Mouse (Mus musculus) small intestine, adult 2 months (tissue): ENCODE data around the gene Homer2.

Source experiments
- CTCF ChIP-seq: fragments of 200-500 bp; IDR thresholded peaks from 2 replicates; pipeline ENCODE4 v1.5.1; 2012; ENCODE audit warnings: low read depth, mild to moderate bottlenecking, control low read depth, inconsistent platforms, low read length, moderate library complexity, mixed read lengths; ENCODE audit not compliant: insufficient replicate concordance, insufficient read length; ENCODE audit errors: extremely low read depth
- POLR2A ChIP-seq: fragments of 200-500 bp; IDR thresholded peaks from 2 replicates; pipeline ENCODE4 v1.6.1; 2012; ENCODE audit warnings: low read depth, mild to moderate bottlenecking, control low read depth, inconsistent platforms, low read length, moderate library complexity

DNA sequence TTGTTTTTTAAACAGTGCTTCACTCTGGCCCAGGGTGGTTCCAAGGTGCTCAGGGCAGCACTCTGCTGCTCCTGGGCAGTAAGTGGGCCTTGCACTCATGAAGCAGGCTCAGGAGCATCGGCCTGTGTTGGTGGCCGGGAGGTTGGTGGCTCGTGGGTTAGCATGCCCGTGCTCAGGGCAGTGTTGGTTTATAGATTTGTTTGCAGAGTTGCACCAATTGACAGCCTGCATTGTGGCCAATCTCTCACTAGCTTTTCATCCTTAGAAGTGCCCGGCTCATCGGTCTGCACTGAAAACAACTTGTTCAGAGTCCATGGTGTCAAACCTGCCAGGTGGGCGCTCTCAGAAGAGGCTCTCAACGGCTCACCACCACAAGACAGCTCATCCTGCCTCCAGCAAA lies 113.9 kb downstream of the Homer2 start:
- TF ChIP-seq POLR2A (no peak), CTCF (no peak)
